Mouse (Mus musculus): ENCODE measurements around the gene Mdh1.

- TF ChIP-seq POLR2A (IDR thresholded peaks at IDR 0.05; ENCODE audit: low read depth, low read length) (no peak), CTCF (IDR thresholded peaks at IDR 0.05; ENCODE audit: borderline replicate concordance, insufficient read depth, low read length) (no peak)
These were observed 21.7 kb downstream of the Mdh1 start for GRCm38 (mm10) chr11:21550222-21551173.

All from embryonic fibroblast, embryonic 13.5 days (primary cell).